In genomic region chr7:4502421-4503090, GRCm38 (mm10) we compare ENCODE assay signal across 8 mouse cellular contexts. TPM values are rescaled to one million over a fixed set of nuclear protein-coding genes. Genes with fewer than 3 reads are reported as not detected.
DNase-seq lines count a peak whose midpoint lies in the region; ATAC-seq and TF ChIP-seq lines count a peak whose summit lies in the region.

No protein-coding gene starts in this region.

- no peaks in the 10 kb centered on the region for H3K9me3 ChIP-seq in hindbrain, embryonic 10.5 days
- no peaks in the 10 kb centered on the region for H3K9me3 ChIP-seq in midbrain, embryonic 11.5 days (ENCODE audit: control insufficient read depth, low read length)

- no peak for TF ChIP-seq CTCF in left cerebral cortex, adult 2 months (IDR thresholded peaks at IDR 0.05)

- H3K27ac ChIP-seq in hindbrain, embryonic 10.5 days = peak overlapping the region; percentile 96
- H3K27ac ChIP-seq in left cerebral cortex, adult 2 months = peak overlapping the region; percentile 89; the same call in 1 of the 2 replicates
- H3K27ac ChIP-seq in midbrain, embryonic 11.5 days (ENCODE audit: low read depth, low read length) = no peak overlapping the region

- peaks cover 48% of the 10 kb centered on the region for H3K4me1 ChIP-seq in hindbrain, embryonic 10.5 days (replicated peaks)
- peaks cover 32% of the 10 kb centered on the region for H3K4me1 ChIP-seq in midbrain, embryonic 11.5 days (ENCODE audit: control insufficient read depth, insufficient read depth, low read length)

- H3K36me3 ChIP-seq in hindbrain, embryonic 10.5 days = peaks cover 9% of the 10 kb centered on the region; the same call in 1 of the 2 replicates
- 0 out of 2 replicates have a peak, but pooled peaks cover 2% of the 10 kb centered on the region for H3K36me3 ChIP-seq in midbrain, embryonic 11.5 days (ENCODE audit: control insufficient read depth, insufficient read depth, low read length)

- ATAC-seq in midbrain, embryonic 11.5 days (ENCODE audit: low FRiP score) = peak; percentile 12; the same call in 1 of the 2 replicates
- no peak for ATAC-seq in inflammation-experienced regulatory T-cells, adult 6 months

- H3K4me3 ChIP-seq in hindbrain, embryonic 10.5 days = peak overlapping the region; percentile 95
- H3K4me3 ChIP-seq in left cerebral cortex, adult 2 months = peak overlapping the region; percentile 91
- H3K4me3 ChIP-seq in midbrain, embryonic 11.5 days (ENCODE audit: low read depth, low read length) = peak overlapping the region; percentile 87

- peak; percentile 61 to 91 for DNase-seq in layer of hippocampus, adult 18-20 months (ENCODE audit: low spot score in 2 of 2)
- DNase-seq in layer of hippocampus, postnatal 10 days (ENCODE audit: low spot score in 2 of 2) = no peak
- peak; percentile 45 for DNase-seq in Muller cell, postnatal 12 days (ENCODE audit: inconsistent ontology term)
- DNase-seq in cerebellum, postnatal 36 days = peak; percentile 39 to 63
- peak; percentile 20 for DNase-seq in hindbrain, embryonic 10.5 days (ENCODE audit: low spot score)
- DNase-seq in left cerebral cortex, adult 2 months (ENCODE audit: extremely low spot score in 1 of 2, low spot score in 2 of 2) = peak; percentile 33 to 67
- peak; percentile 90 for DNase-seq in midbrain, embryonic 11.5 days (ENCODE audit: low spot score, missing footprints)

- 14% methylated on average over 14 of the region's 14 CpGs for WGBS in hindbrain, embryonic 10.5 days
- WGBS in midbrain, embryonic 11.5 days = 15% methylated on average over 14 of the region's 14 CpGs

- peak overlapping the region; percentile 95 for H3K9ac ChIP-seq in midbrain, embryonic 11.5 days (ENCODE audit: low read length)

- H3K27me3 ChIP-seq in hindbrain, embryonic 10.5 days (ENCODE audit: insufficient read depth, poor library complexity, severe bottlenecking) = no peaks in the 10 kb centered on the region
- H3K27me3 ChIP-seq in midbrain, embryonic 11.5 days (ENCODE audit: control insufficient read depth, insufficient read depth, low read length) = no peaks in the 10 kb centered on the region

- intact Hi-C loops in left cerebral cortex, adult 2 months (cut with DNase I) = loop anchor here (5.0 to 10.0 kb wide), 2 partner anchors 368 to 560 kb away; partner anchors contain the start of genes Leng8 and U2af2

- peak overlapping the region; percentile 95 for H3K4me2 ChIP-seq in midbrain, embryonic 11.5 days

RNA-seq across cellular contexts. Expression of gene Ppp1r12c, which starts 1.1 kb away (rescaled TPM):
- 100 to 1,000 TPM; 148 to 153 TPM for total RNA-seq in layer of hippocampus, adult 18-20 months (2021)
- total RNA-seq in layer of hippocampus, postnatal 10 days (2021) = 100 to 1,000 TPM; 114 to 125 TPM
- polyA plus RNA-seq in hindbrain, embryonic 10.5 days (2016; fragmentation: Nextera tagmentation; extraction: Ambion mirVana) = 40.8 and 45.8 TPM in 2 replicates
- 100 to 1,000 TPM; 173 to 177 TPM for total RNA-seq in left cerebral cortex, adult 2 months (2021)
- 28.4 and 32.7 TPM in 2 replicates for polyA plus RNA-seq in midbrain, embryonic 11.5 days (2014; fragmentation: Nextera tagmentation; extraction: Ambion mirVana)
- 10 to 100 TPM; 19.1 to 23.9 (median 19.4) TPM for polyA plus RNA-seq in inflammation-experienced regulatory T-cells, adult 6 months (2017; shearing (Covaris generic))

RNA-seq across cellular contexts. Expression of gene Tnnt1, which starts 13.6 kb away (rescaled TPM):
- 1 to 10 TPM; 1.7 to 3.0 TPM for total RNA-seq in layer of hippocampus, adult 18-20 months (2021)
- 1 to 10 TPM; 2.0 to 2.9 TPM for total RNA-seq in layer of hippocampus, postnatal 10 days (2021)
- 5.7 and 6.2 TPM in 2 replicates for polyA plus RNA-seq in hindbrain, embryonic 10.5 days (2016; fragmentation: Nextera tagmentation; extraction: Ambion mirVana)
- 1 to 10 TPM; 7.4 to 9.2 TPM for total RNA-seq in left cerebral cortex, adult 2 months (2021)
- 6.6 and 8.1 TPM in 2 replicates for polyA plus RNA-seq in midbrain, embryonic 11.5 days (2014; fragmentation: Nextera tagmentation; extraction: Ambion mirVana)
- 1 to 10 TPM; 6.4 to 8.0 (median 6.9) TPM for polyA plus RNA-seq in inflammation-experienced regulatory T-cells, adult 6 months (2017; shearing (Covaris generic))

RNA-seq across cellular contexts. Expression of gene Tnni3, which starts 21.5 kb away (rescaled TPM):
- total RNA-seq in layer of hippocampus, adult 18-20 months (2021) = 1 to 10 TPM in 1 of 2 experiments, under 1 TPM in 1; 0.54 to 1.3 TPM
- total RNA-seq in layer of hippocampus, postnatal 10 days (2021) = 1 to 10 TPM in 1 of 2 experiments, under 1 TPM in 1; 0.94 to 2.0 TPM
- polyA plus RNA-seq in hindbrain, embryonic 10.5 days (2016; fragmentation: Nextera tagmentation; extraction: Ambion mirVana) = 2.5 and 3.5 TPM in 2 replicates
- under 1 TPM; 0.84 to 0.96 TPM for total RNA-seq in left cerebral cortex, adult 2 months (2021)
- polyA plus RNA-seq in midbrain, embryonic 11.5 days (2014; fragmentation: Nextera tagmentation; extraction: Ambion mirVana) = 0.97 and 1.7 TPM in 2 replicates
- 1 to 10 TPM in 2 of 3 experiments, under 1 TPM in 1; 0.48 to 3.4 (median 1.4) TPM for polyA plus RNA-seq in inflammation-experienced regulatory T-cells, adult 6 months (2017; shearing (Covaris generic))

RNA-seq across cellular contexts. Expression of gene Dnaaf3, which starts 29.7 kb away (rescaled TPM):
- under 1 TPM; 0.74 to 0.81 TPM for total RNA-seq in layer of hippocampus, adult 18-20 months (2021)
- 1 to 10 TPM; 1.2 to 1.4 TPM for total RNA-seq in layer of hippocampus, postnatal 10 days (2021)
- 2.5 and 2.9 TPM in 2 replicates for polyA plus RNA-seq in hindbrain, embryonic 10.5 days (2016; fragmentation: Nextera tagmentation; extraction: Ambion mirVana)
- total RNA-seq in left cerebral cortex, adult 2 months (2021) = under 1 TPM; 0.20 to 0.49 TPM
- 0.85 and 1.1 TPM in 2 replicates for polyA plus RNA-seq in midbrain, embryonic 11.5 days (2014; fragmentation: Nextera tagmentation; extraction: Ambion mirVana)
- polyA plus RNA-seq in inflammation-experienced regulatory T-cells, adult 6 months (2017; shearing (Covaris generic)) = 1 to 10 TPM; 1.3 to 2.1 (median 1.3) TPM

RNA-seq across cellular contexts. Expression of gene Eps8l1, which starts 42.1 kb away (rescaled TPM):
- 1 to 10 TPM; 7.0 to 9.8 TPM for total RNA-seq in layer of hippocampus, adult 18-20 months (2021)
- total RNA-seq in layer of hippocampus, postnatal 10 days (2021) = 1 to 10 TPM; 3.2 to 4.9 TPM
- polyA plus RNA-seq in hindbrain, embryonic 10.5 days (2016; fragmentation: Nextera tagmentation; extraction: Ambion mirVana) = 2.8 and 5.4 TPM in 2 replicates
- 1 to 10 TPM; 5.3 to 5.4 TPM for total RNA-seq in left cerebral cortex, adult 2 months (2021)
- polyA plus RNA-seq in midbrain, embryonic 11.5 days (2014; fragmentation: Nextera tagmentation; extraction: Ambion mirVana) = 3.1 and 3.8 TPM in 2 replicates
- polyA plus RNA-seq in inflammation-experienced regulatory T-cells, adult 6 months (2017; shearing (Covaris generic)) = 10 to 100 TPM in 2 of 3 experiments, 1 to 10 TPM in 1; 3.8 to 22.3 (median 12.5) TPM

Comparison
In these comparisons a context has a peak if more than half of its experiments do, and no peak if none do; other contexts are left out.
1. DNase-seq: peak in layer of hippocampus, adult 18-20 months (2 of 2), Muller cell, postnatal 12 days (single experiment), cerebellum, postnatal 36 days (2 of 2), hindbrain, embryonic 10.5 days (single experiment), left cerebral cortex, adult 2 months (2 of 2) and midbrain, embryonic 11.5 days (single experiment); none in layer of hippocampus, postnatal 10 days (0 of 2).
2. Peak in every context shown above with its lines, with median percentiles within 50 percentile points of each other: H3K4me3 ChIP-seq.